Mouse (Mus musculus): ENCODE measurements around the gene Ndrg3.

DNA sequence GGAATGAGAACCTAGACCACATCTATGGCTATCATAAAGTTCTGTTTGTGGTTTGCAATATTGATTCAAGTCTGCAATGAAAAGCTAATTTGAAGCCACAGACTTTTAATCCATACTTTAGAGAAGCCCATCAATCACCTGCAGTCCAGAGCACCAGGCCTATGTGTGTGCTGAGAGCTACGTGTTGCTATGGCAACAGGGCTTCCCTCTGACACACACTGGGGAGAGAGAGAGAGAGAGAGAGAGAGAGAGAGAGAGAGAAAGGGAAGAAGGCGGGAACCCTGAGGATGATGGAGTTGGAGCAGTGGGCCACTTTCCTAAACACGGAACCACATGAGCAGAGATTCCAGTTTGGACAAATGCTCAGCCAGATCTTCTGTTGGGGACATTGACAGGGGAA, 99.6 kb downstream of the Ndrg3 start:
- TF ChIP-seq GATA1 (IDR thresholded peaks at IDR 0.05; ENCODE audit: borderline replicate concordance, low read length) (no peak), FLI1 (IDR thresholded peaks at IDR 0.05; ENCODE audit: low read length) (no peak)
